Mouse (Mus musculus): ENCODE data around the gene Snd1. TPM values are rescaled to one million over a fixed set of nuclear protein-coding genes. Genes with fewer than 3 reads are reported as not detected.

The Snd1 gene
- total RNA-seq, 2 experiments from 2014 or later = 45.0 to 49.8 TPM

GRCm38 (mm10) chr6:28831854-28832750 is 357.2 kb downstream of the Snd1 start:
- DNase-seq (ENCODE audit: low spot score) = no peak

- no peak for DNase-seq (ENCODE audit: low spot score)
Observed at GRCm38 (mm10) chr6:28832751-28833291, 357.9 kb downstream of the Snd1 start.

DNA sequence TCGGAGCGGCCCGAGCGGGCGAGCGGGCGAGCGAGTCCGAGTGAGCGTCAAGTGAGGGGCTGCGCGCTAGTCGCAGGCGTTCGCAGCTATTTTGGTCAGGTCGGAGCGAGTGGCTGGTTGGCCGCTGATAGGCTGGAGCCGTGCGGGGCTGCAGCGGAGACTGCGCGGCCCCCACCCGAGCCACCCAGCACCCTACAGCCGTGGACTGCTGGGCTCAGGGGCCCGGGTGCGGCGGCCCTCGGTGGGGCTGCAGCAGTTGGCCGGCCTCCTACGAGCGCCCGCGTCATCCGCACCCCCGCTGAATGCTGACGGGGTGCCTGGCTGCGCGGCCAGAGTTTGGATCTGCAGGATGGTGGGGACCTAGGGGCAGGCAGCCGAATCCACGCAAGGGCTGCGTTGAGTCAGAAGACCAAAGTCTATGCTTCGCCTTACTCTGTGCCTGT is 358.5 kb downstream of the Snd1 start:
- no peak for DNase-seq (ENCODE audit: low spot score)

GRCm38 (mm10) chr6:28834046-28834445 is 359.1 kb downstream of the Snd1 start:
- DNase-seq (ENCODE audit: low spot score) = no peak

DNA sequence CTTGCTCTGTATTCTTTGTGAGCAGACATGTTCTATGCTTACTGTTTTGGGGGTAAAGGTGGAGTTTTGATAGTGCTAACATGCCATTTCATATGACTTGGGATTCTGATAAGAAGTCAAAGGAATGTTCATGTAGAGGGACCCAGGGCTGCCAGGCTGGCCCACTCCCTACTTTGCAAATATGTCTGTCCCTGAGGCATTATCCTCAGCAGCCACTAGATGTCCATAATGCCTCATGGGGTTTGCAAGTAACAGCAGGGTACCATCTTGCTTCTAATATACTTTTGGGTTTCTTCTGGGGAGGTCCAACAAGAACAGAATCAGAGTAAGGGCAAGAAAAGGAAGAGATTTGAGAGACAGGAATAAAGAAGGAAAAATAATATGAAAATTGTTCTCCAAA is 361.7 kb downstream of the Snd1 start:
- no peak for DNase-seq (ENCODE audit: low spot score)

GRCm38 (mm10) chr6:28841569-28841968 is 366.6 kb downstream of the Snd1 start:
- no peak for DNase-seq (ENCODE audit: low spot score)

GRCm38 (mm10) chr6:28842375-28843276 is 367.7 kb downstream of the Snd1 start:
- peak; percentile 19 for DNase-seq (ENCODE audit: low spot score)

DNA sequence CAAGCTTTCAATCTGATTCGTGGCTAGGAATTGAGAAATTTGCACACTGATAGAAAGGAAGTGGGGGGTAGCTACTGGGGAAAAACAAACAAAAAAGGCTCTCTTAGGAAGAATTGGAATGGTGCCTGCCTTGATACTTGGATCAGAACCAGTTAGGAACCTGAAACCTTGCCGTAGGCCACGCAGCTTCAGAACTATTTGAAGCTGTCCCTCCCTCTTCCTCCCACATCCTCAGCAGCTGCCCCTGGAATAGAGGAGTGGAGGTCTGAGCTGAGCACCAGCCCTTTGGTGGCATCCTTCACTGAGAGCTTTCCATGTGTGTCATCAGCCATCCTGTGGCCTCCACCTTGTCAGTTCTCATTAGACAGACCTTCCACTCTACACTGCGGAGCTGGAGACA is 370.7 kb downstream of the Snd1 start:
- no peak for DNase-seq (ENCODE audit: low spot score)

GRCm38 (mm10) chr6:28847616-28848015 is 372.7 kb downstream of the Snd1 start:
- DNase-seq (ENCODE audit: low spot score) = no peak

DNA sequence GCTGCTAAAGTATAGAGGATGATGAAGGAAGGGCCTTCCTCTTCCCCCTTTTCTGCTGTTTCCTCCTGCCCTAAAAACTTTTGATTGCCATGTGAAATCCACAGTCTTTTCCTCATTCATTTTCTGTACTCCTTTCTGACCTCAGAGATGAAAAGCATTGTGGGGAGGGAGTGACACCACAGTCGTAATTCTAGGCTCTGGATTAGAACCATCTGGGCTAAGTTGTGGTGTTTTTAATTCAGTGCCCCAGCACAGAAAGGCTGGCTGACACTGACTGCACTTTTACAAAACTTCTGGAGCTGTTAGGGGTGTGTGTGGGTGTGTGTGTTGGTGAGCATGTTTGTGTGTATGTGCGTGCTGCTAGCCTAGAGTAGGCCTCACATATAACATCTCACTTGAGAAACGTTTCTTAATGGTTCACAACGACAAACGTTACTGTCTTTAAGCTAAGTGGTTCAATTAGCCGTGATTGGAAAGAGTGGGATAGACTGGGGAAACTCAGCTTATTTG is 373.4 kb downstream of the Snd1 start:
- no peak for DNase-seq (ENCODE audit: low spot score)

- no peak for DNase-seq (ENCODE audit: low spot score)
Observed at GRCm38 (mm10) chr6:28848891-28849290, 374.0 kb downstream of the Snd1 start.

DNA sequence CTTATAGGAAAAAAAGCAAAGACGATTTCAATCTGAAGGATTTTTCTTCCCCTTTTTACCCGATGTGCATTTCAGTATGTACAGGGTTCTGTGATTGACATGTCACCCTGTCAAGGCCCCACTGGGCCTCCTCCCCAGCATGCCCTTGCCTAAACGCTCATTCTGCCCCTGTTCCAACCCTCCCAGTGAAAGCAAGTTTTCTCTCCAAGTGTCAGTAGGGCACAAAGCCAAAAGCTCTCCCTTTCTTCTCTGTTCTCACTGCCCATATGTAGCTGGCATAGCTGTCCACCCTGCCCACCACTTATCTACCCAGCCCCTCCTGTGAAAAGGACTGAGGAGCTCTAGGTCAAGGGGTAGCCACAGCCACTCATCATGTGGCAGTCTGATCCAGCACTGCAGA is 374.4 kb downstream of the Snd1 start:
- no peak for DNase-seq (ENCODE audit: low spot score)

DNA sequence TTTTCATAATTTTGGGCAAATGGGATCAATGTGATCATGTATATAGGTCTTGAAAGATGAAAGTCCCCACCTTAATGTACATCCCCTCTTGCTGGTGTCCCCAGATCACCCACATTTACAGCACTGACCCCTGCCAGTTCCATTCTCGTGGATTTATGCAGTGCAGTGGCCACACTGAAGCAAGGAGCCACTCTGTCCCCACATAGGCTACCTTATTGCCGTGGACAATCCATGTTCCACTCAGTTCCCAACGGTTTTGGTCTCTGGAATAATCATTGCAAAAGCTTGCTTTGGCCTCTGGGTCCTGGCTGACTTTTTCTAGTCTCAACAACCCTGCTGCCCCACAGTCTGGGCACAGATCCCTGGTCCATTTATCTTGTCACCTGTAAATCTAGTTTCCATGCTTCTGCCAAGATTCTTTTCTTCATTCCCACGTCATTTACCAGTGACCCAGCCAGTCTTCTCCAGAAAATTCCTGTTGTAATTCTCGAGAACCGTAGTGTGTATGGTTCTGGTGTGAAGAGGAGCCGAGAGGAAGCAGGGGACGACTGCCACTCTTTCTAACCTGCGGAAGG is 375.5 kb downstream of the Snd1 start:
- no peak for DNase-seq (ENCODE audit: low spot score)

- no peak for DNase-seq (ENCODE audit: low spot score)
Observed at GRCm38 (mm10) chr6:28852342-28852741, 377.4 kb downstream of the Snd1 start.

DNA sequence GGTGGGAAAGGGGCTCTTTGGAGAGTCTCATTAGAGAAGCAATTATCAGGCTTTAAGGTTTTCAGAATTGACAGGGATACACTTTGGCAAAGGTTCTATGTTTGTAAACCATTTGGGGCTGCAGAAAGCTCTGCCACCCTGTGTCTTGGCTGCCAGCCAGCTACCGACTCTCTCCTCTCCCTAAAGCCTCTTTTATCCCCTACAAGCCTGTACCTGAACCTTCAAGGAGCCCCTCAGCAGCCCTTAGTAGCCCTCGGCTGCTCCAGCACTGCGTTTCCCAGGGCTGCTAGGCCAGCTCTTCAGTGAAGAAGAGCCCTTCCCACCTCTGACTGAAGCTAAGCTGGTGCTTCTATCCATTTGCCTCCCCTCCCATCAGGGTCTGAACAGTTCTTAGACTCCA is 378.2 kb downstream of the Snd1 start:
- no peak for DNase-seq (ENCODE audit: low spot score)

DNA sequence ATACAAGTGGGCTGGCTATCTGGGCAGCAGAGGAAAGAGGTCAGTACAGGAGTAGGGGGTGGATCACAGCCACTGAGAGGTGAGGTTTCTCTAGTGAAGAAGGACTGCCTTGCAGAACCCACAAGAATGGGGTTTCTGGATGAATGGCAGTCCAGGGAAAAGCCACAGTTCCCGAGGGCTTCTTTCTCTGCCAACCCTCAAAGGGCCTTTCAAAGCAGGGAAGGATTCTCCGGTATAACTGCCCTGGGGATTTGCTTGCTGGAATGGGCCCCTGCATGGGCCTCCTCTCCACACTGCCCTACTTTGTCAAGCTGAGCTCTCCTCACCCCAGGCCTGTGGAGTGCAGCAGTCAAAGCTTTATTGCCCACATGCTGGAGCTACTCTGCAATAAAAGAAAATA is 378.7 kb downstream of the Snd1 start:
- no peak for DNase-seq (ENCODE audit: low spot score)

DNA sequence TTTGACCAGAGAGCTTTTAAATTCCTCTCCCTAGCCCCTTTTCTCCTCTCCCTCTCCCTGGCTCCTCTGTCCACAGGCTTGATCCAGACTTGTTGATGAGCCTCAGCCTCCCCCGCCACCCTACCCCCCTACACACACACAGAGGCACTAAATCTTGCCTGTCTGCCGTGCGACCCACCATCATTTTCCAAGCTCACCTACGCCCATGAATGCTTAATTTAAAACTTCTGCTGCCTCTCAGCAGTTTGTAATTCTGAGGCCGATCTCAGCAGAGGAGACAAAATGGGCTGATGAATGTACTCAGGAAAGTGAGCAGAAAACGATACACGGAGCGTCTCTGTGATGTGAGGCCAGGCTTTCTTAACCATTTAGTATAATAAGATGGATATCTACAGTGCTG is 379.7 kb downstream of the Snd1 start:
- no peak for DNase-seq (ENCODE audit: low spot score)

GRCm38 (mm10) chr6:28855442-28855841 is 380.5 kb downstream of the Snd1 start:
- DNase-seq (ENCODE audit: low spot score) = no peak

DNA sequence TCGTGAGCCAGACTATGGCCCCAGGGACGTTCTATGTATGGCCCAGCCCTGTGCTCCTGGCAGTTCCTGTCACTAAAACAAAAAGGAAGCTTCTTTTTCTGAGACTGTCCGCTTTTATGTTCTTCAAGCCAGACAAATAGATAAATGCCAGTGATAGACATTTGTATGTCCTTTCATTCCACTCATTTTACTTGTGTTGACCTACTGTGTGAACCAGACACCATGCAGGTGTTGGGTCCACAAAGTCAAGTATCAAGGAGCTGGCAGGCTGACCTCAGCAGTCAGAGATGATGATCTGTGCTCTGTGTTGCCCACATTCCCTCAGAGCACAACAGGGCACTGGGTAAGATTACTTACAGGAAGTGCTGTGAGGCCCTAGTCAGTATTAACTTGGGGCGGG is 381.9 kb downstream of the Snd1 start:
- no peak for DNase-seq (ENCODE audit: low spot score)

GRCm38 (mm10) chr6:28857198-28858180 is 382.6 kb downstream of the Snd1 start:
- no peak for DNase-seq (ENCODE audit: low spot score)
